Mouse (Mus musculus) left cerebral cortex, postnatal 4 days (tissue): ENCODE data around the gene Cdhr2. TPM values are rescaled to one million over a fixed set of nuclear protein-coding genes. Genes with fewer than 3 reads are reported as not detected.

Source experiments
- DNase-seq: peaks from one replicate; pipeline ENCODE4 v3.0.0-alpha.2; 2022
- intact Hi-C: fragments of 180-260 bp; cut with DNase I; formaldehyde crosslinking; loops from one replicate; pipeline ENCODE4 v1.15.1; 2025
- total RNA-seq, 2 experiments: library from RNA; stranded (reverse); gene quantifications; 2 replicates each; pipeline ENCODE4 v1.2.3; 2021

Gene Cdhr2
- total RNA-seq, result under 1 TPM; 0.12 to 0.26 TPM

DNA sequence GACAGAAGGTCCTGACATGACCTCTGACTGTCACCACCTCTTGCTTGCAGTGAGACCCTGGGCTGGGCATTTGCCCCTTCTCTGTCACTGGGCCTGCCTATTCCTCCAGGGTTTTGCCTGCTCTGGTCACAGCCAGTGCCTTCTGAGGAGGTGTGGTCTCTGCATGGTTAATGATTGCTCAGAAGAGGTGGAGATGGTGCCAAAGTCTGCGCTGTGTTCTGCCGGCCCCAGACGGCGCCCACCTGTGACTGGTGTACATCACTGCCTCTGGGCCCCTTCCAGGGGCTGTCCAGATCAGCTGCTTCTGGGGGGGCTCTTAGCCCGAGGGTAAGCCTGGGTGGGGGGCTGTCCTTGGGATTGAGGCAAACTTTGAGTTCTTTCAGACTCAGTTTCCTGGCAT is at the start of gene Cdhr2:
Gene Cdhr2, plus strand, starts transcription at position 219 of the 400 bp plus-strand sequence.
- intact Hi-C loops, result no loop called here
- no peak for DNase-seq

DNA sequence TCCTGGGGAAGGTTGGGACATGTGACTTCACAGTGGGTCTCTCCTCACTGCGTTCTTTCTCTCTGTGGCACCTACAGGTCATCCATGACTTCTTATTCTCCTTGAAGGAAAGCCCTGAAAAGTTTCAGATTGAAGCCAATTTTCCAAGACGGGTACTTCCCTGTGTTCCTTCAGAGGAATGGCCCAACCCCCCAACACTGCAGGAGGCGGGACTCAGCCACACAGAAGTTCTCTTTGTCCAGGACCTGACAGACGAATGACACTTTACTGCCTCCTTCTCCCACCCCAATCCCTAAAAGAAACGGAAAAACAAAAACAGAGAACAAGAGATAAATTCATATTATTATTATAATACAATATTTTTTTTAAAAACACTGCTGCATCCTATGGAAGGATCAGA is 40.4 kb upstream of the Cdhr2 start:
- intact Hi-C loops, result no loop called here
- no peak for DNase-seq

DNA sequence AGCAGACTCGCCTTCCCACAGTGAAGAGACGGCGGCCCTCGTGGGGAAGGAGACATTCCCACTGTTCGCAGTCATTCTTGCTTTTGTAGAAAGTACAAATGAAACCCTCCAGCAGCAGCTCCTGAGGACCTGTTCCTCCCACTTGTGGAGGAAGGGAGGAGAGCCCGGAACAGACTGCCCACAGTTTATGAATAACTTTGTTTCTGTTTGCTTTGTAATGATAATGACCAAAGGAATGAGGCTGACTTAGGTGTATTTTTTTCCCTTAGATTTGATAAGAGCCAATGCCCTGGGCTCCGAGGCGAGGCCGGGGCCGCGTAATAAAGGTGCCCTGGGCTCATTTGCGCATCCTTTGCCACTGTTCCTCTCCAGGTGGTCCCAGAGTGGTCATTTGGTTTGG is 39.9 kb upstream of the Cdhr2 start:
- intact Hi-C loops, result no loop called here
- no peak for DNase-seq

DNA sequence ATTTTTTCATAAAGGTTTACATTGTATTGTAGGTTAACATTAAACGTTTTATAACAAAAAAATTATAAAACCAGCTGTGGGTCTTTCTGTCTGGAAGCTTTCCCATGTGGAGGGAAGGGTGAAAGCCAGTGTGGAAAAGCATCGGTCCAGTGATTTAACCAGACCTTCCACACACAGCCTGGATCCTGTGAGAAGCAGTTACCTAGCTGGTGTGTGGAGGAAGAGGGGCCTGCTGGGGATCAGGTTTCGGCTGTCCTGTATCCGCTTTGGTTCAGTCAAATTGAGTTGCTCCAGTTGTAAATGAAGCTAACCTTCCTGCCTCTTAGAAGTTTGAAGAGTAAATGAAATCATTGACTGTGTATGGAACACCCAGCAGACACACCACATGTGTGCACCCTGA is 37.3 kb upstream of the Cdhr2 start:
- no peak for DNase-seq
- intact Hi-C loops, result no loop called here

DNA sequence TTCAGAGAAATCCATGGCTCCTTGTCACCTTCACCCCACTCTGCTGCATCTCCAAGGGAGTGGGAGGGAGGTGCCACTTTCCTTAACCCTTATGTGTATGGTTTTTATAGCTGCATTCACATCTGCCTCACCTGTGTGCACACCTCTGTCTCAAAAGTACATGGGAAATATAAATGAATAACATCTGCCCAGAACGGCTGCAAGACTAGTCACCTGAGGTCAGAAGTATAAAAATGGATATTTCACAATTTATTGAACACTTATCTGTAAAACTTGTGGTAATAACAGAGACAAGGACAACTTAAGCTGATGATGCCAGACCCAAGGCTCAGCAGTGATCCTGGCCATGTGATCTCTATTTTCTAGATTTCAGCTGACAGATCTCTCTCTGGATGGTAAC is 36.8 kb upstream of the Cdhr2 start:
- no peak for DNase-seq
- intact Hi-C loops, result no loop called here

DNA sequence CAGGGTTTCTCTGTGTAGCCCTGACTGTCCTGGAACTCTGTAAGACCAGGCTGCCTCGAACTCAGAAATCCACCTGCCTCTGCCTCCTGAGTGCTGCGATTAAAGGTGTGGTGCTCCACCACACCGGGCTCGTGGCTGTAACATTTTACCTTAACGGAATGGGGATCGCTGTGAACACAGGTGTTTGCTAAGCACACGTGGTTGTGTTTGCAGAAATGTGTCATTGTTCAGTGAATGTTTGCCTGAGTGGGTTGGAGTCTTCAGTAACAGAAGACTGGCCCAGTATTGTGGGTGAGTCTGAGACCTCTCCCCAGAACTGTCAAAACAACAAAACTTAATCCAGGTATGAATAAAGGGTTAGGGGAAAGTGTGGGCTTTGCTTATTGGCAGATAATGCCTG is 36.2 kb upstream of the Cdhr2 start:
- DNase-seq, result no peak
- intact Hi-C loops, result no loop called here

DNA sequence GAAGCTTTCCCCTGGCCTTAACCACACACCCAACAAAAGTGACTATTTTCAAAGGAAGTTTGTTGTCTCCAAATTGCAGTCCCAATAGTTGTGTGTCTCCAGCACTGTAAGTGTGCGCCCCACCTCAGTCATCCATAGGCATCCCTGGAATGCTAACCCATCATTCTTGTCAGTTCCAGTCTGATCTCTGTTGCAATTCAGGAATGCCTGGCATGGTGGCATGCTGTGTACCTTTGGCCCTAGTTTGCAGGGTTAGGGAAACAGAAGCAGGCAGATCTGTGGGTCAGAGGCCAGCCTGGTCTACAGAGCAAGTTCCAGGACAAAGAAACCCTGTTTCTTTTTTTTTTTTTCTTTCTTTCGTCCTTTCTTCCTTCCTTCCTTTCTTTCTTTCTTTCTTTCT is 30.8 kb upstream of the Cdhr2 start:
- no peak for DNase-seq
- intact Hi-C loops, result loop anchor here (5.0 kb wide), 1 partner anchor 43 kb away; no protein-coding TSS in a partner anchor

DNA sequence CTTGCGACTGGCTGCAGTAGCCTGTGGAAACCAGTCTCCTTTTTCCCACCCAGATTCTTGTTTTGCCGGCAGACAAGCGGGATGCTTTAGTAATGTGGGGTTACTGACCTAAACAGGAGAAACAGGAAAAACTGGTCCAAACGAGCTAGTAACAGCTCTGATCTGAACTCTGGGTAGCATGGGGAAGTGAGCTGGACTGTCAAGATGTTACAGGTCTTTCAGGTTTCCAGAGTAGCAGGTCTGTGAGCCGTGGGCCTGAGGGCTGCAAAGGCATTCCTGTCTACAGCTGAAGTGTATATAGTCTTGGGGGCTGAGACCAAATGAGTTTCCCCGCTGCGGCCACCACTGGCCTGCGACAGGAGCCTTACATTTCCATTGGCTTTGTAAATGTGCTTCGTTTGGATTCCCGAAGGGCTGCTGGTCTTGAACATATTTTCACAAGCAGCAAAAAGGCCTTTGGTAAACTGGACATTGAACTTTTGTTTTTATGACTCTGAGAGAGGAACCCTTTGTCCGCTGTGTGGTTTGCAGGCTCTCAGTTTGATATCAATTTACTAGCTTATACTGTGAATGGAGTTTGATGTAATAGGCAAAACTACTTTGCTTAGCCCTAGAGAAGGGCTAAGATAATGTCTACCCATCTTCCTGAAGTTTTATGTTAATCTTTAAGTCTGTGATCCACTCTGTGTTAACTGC is 25.2 kb upstream of the Cdhr2 start:
- DNase-seq, result no peak
- intact Hi-C loops, result no loop called here

DNA sequence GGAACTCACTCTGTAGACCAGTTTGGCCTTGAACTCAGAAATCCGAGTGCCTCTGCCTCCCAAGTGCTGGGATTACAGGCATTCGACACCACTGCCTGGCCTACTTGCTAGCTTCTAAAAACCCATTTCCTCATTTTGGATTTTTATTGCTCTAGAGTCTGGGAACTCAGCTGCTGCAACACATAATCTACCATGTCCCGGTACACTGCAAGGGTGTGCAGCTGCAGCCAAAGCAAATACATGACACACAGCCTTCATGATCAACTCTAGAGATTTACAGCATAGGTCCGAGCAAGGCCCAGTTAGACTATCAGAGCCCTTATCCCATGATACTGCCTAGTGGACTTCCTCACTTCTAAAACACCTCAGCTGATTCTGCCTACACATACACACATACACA is 23.0 kb upstream of the Cdhr2 start:
- intact Hi-C loops, result no loop called here
- no peak for DNase-seq

DNA sequence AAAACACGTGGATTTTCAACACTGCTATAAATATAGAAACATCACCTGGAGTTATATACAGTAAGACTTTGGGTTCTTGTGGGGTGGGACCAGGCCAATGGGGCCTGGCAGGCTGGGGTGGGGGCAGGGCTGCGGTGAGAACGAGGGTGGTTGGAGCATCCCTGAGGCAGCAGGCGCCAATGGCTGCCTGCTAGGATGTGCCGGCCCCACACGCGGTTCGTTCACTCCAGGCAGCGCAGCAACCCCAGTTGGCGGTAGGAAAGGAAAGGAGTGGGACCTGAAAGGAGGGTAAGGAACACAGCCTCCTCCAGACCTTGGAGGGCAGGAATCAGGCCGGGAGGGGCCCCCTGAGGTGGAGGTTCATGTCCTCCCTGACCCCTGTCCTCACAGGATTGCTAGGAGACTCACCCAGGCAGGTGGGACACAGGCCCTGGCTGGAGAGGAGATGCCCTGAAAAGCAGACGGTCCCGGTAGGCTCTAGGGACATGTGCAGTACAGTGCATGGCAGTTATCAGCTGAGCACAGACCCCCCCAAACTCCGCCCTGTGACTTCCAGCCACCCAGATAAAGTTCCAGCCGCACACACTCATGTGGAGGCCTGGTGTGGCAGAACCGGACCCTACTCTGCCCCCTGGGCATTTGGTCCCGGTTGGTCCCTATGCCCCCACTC is 20.9 kb upstream of the Cdhr2 start:
- DNase-seq, result no peak
- intact Hi-C loops, result no loop called here

DNA sequence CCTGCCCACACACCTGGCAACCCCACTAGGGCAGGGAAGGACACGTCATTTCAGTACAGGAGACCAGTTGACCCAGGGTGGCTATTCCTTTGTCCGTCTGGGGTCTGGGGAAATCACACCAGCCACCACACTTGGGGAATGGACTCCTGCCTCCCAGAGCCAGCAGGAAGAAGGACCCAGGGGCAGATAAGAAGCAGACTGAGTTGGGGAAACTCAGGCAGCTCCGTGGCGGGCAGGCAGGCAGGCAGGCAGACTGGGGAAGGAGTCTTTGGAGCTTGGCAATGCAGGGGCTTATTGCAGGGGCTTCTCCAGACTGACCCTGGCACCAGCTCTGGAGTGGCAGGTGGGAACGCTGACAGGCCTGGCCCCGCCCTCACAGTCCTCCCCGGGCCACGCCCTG is 20.0 kb upstream of the Cdhr2 start:
- intact Hi-C loops, result no loop called here
- no peak for DNase-seq

DNA sequence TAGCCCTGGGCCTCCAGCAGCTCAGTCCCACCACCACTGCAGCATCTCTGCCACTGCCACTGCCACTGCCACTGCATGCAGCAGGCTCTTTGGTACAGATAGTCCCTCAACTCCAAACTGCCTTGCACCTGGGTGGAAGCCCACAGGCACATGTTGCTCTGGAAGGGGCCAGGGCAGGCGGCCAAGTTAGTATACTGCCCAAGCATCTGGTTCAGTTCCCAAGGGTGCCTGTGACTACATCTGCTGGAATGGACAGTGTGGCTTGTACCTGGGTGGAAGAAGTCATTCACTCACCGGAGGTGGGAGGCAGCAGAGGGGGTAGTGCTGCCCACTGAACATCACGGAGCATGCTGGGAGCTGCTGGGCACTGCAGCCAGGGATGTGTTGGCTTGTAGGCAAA is 18.0 kb upstream of the Cdhr2 start:
- intact Hi-C loops, result no loop called here
- no peak for DNase-seq

DNA sequence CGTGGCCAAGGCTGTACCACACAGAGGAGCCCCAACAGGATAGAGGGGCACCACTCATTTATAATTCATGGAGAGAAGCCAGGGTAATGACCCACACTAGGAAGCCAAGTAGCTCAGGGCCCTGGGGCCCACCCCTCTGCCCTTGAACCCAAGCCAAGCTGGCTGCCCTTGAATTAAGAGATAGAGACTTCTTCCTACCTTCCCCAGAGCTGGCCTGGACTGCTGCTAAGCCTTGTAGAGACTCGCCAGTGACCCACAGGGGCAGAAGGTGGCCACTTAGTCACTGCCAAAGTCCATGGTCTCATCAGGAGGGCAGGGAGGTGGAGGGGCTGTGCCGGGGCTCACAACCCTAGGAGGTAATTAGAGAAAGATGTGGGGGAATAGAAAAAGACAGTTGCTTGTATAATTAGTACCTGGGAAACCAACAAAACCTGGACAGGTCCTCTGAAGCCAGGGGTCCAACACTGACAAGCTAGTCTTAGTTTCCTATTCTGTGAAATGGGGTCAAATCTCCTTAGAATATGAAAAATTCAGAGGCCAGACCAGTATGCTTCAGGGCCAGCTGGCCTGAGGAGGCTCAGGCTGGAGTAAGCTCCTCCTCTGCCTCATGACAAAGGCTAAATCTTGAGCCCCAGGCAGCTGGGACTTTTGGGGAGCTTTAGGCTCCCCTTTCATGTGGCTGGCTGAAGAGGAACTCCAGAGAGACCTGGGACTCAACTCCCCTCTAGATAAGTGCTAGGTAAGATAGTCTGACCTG is 16.9 kb upstream of the Cdhr2 start:
- DNase-seq, result no peak
- intact Hi-C loops, result no loop called here

DNA sequence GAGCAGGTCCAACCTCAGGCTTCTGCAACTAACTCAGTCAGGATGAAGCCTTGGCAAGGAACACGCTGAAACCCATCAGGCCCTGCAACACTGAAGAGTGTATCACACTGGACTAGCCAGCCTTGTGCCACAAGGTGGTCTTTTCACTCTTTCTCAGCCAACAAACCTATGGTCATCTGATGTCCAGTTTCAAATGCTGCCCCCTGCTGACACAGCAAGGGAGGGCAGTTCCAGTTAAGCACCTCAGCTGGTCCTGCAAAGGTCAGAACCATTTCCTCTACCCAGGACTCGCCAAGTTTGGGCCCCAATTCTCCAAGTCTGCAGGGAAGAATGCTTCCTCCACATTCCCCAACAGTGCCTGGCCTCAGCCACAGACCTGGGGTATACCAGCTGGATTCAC is 16.1 kb upstream of the Cdhr2 start:
- peak; percentile 44 for DNase-seq

DNA sequence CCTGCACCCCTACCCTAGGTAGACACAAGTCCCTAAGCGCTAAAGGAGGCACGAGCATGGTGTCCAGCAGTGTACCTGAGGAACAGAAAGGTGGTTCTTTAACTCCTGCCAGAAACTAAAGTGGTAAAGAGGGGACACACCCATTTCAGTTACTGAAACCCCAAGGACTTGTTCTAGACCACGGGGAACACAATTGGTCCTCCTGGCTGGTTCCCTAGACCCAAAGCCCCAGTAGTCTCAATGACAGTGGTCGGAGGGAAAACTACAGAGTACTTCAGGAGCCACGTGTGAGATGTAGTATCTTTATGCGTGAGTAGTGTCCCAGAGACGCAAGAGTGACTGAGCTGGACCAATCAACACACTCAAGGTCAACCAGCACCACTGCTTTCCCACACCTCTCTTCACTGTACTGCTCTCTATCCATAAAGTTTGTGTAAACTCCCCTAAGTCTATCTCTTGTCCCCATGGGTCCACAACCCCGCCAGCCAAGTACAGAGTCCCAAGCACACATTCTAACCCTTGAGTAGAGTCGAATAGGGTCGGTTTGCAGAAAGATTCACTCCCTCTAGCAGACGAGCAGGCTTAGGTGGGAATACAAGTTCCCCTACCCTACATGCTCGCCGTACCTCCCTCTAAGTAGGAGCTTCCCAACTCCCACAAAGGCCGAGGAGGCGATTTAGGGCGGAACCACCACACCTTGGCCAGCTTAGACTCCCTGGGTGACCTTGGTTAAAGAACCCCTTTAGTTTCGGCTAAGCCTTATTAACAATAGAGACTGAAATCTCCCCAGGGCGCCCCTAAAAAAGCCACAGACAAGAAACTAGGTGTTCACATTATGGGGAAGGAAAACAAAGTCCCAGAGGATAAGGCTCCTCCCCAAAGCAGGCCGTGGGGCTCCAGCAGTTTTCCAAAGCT is 14.9 kb upstream of the Cdhr2 start:
- no peak for DNase-seq
- intact Hi-C loops, result no loop called here

More for the DNA sequence above, 16.1 kb upstream of the Cdhr2 start:
- intact Hi-C loops, result no loop called here

DNA sequence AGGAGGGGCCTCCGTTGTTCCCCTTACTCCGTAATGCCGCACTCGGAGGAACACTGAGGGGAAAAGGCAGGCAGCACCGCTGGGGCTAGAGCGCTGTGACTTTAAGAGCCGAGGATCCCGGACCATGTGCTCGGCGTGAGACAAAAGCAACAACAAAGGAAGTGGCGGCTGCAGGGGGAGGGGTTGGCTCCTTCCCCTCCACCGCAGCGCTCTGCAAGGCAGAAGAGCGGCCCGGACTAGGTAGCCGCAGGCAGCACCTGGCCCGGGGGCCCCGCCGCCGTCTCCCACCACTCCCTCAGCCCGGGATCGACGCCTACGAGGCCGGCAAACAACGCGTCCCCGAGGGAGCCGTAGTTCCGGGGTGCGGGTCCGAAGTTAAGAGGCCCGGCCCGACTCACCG is 14.2 kb upstream of the Cdhr2 start:
- intact Hi-C loops, result no loop called here

DNA sequence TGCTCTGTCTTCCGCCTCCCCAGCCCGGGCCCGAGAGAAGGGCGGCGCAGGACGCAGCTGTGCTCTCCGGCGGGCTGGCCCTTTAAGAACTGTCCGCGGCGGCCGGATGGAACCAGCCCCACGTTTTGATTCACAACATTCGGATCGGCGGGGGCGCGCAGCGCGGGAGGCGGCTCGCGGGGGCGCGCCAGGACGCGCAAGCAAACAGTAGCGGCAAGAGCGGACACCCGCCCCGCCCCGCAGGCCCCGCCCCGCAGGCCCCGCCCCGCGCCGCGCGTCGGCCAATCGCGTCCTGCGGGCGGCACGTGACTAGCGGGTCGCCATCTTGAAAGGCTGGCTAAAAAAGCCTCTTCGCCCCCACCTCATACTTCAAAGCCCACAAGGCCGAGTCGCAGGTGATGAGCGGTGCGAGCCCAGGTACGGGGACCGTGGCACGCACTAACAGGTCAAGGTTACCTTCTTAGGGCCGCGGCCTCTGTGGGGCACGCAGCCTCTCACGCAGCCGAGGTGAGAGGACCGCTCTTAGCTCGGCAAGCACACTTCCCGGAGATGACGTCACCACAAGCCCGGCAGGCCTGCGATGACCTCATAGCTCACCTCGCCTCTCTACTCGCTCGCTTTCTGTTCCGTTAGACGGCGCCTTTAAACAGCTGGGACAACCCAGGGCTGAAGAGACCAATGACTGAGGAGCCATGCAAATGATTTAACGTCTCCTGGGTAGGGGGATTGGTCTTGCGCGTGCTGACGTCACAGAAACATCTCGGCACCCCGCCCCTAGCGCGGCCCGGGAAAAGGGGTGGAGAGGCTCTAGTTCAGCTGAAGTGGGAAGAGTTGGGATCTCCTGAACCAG is 13.5 kb upstream of the Cdhr2 start:
- DNase-seq, result peak; percentile 99
- intact Hi-C loops, result no loop called here

More for the DNA sequence above, 14.2 kb upstream of the Cdhr2 start:
- peak; percentile 80 for DNase-seq

DNA sequence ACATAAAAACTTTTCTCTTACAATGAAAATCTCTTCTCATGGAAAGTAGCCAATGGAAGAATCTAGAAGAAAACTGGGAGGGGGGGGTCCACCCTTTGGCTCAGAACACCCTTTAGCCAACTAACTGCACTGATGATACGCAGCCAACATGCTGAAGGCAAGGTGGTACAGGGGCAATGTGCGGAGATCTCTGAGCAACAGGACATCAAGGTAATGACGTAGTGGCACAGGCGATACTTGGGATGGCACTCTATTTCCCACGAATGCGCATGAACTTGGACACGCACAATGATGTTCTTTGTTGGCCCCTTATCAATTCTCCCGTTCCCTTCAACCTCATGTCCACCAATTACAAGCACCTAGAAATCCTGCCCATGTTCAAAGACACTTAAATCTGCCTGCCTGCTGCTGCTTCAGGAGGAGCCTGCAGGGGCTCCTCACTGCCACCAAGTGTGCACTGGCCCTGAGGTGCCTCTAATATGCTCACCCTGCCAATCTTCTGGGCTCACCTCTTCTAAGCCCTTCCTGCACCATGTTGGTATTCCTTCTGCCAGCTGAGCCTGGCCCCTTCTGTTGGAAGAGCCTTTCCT is 11.0 kb upstream of the Cdhr2 start:
- DNase-seq, result no peak
- intact Hi-C loops, result no loop called here

DNA sequence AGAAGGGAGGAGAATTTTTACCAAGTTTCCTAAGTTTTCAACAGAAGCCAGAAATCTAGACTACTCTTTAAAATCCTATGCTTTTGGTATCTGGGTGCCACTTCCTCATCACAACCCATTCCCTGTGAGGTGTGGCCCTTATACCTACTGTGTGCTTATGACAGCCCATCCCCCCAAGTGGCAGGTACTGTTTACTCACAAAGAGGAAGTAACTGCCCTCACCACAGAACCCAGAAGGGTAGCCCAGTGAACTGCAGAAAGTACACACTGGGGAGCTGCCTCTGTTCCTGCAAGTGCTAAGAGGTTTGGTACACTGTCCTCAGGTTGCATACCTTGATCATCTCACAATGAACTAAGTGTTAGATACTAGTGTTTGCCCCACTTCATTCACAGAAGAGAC is 9.5 kb upstream of the Cdhr2 start:
- intact Hi-C loops, result no loop called here
- DNase-seq, result no peak
